Mouse (Mus musculus): Measurements from ENCODE around the gene Naa38.

Naa38 gene

GRCm38 (mm10) chr11:69400083-69400850 is 5.0 kb downstream of the Naa38 start:
- in situ Hi-C loops (cut with MboI, MseI) = loop anchor here (5.0 to 25.0 kb wide), 4 partner anchors 117 to 1262 kb away; partner anchors contain the start of genes Acap1, Eno3, Pfn1 and Spag7

DNA sequence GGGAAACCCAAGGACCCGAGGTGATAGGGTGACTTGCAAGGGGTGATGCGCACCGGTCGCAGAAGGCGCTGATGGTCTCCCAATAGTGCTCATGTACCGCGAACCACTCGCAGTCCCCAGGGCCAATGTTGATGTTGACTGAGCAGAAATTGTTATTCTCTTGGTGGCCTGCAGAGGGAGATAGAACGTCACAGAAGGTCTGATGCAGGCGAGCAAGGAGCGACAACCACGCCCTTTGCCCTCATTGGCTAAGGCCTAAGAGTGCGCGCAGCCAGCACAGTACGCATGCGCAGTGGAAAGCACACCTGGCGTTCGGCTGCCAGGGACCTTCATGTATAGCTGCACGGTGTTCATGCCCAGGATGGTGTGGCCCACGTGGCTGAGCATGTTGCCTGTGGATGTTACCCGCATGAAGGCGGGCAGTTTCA is 5.9 kb downstream of the Naa38 start:
- in situ Hi-C loops (cut with MboI, MseI) = loop anchor here (5.0 to 25.0 kb wide), 4 partner anchors 116 to 1261 kb away; partner anchors contain the start of genes Acap1, Eno3, Pfn1 and Spag7

DNA sequence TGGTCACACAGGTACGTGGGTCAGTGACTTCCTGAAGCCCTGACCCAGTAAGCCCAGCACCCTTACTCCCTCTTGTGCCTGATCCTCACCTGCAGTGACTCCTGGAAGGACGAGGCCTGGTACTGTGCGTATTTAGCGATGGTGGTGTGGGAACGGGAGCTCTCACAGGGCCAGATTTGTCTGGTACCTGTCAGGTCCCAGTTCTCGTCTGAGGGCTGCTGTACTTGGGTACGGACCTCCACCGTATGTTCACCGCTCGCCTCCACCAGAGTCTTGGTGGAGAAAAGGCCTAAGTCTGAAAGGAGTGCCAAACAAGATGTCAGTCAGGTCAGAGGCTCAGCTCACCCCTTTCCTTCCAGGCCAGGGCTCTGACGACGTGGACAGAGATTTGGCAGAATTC is 6.7 kb downstream of the Naa38 start:
- in situ Hi-C loops (cut with MboI, MseI) = loop anchor here (5.0 to 25.0 kb wide), 4 partner anchors 115 to 1260 kb away; partner anchors contain the start of genes Acap1, Eno3, Pfn1 and Spag7

- in situ Hi-C loops (cut with MboI, MseI) = loop anchor here (5.0 to 25.0 kb wide), 4 partner anchors 113 to 1258 kb away; partner anchors contain the start of genes Acap1, Eno3, Pfn1 and Spag7
These were observed 8.7 kb downstream of the Naa38 start for GRCm38 (mm10) chr11:69403691-69404594.

GRCm38 (mm10) chr11:69404595-69405396 is 9.5 kb downstream of the Naa38 start:
- in situ Hi-C loops (cut with MboI, MseI) = loop anchor here (5.0 to 25.0 kb wide), 4 partner anchors 113 to 1258 kb away; partner anchors contain the start of genes Acap1, Eno3, Pfn1 and Spag7

- in situ Hi-C loops (cut with MboI, MseI) = loop anchor here (10.0 to 25.0 kb wide), 3 partner anchors 489 to 1257 kb away; partner anchors contain the start of genes Acap1, Eno3, Pfn1 and Spag7
These were observed 10.3 kb downstream of the Naa38 start for GRCm38 (mm10) chr11:69405397-69406200.

- in situ Hi-C loops (cut with MboI, MseI) = loop anchor here (10.0 to 25.0 kb wide), 3 partner anchors 489 to 1256 kb away; partner anchors contain the start of genes Acap1, Eno3, Pfn1 and Spag7
These were observed 11.0 kb downstream of the Naa38 start for GRCm38 (mm10) chr11:69406282-69406681.

DNA sequence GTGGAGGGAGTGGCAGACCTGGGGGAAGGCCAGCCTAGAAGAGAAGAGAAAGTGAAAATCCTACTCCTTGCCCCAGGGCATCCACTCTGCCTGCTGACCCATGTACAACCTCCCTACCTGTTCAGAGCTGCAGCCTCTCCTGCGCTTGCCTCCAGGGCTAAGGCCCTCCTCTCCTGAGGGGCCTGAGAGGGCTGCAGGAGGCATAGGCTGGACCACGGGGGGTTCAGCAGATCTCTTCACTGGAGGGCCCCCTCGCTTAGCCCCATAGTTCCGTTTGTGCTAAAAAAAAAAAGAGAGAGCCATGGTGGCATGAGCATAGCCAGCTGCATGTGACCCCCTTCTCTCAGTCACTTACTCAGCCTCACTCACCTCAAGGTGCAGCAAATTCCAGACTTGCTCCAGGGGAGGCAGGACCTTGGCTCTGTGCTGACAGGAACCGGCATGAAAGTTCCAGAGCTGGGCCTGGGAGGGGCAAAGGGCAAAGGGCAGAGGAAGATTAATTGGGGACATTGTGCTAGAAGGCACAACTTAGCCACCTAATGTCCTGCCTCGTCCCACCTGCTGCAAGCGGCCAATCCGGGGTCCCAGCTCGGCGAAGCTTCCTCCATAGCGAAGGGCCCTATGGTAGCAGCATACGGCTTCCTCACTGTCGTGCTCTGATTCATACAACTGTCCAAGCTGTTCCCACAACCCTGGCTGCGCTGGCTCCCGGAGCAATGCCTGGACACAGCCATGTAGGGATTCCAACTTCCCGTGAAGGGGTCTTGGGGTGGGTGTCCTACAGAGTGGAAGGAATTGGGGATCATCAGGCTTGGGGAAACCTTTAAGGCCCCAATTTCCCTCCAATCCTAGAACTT is 11.8 kb downstream of the Naa38 start:
- in situ Hi-C loops (cut with MboI, MseI) = loop anchor here (10.0 to 25.0 kb wide), 3 partner anchors 488 to 1255 kb away; partner anchors contain the start of genes Acap1, Eno3, Pfn1 and Spag7

DNA sequence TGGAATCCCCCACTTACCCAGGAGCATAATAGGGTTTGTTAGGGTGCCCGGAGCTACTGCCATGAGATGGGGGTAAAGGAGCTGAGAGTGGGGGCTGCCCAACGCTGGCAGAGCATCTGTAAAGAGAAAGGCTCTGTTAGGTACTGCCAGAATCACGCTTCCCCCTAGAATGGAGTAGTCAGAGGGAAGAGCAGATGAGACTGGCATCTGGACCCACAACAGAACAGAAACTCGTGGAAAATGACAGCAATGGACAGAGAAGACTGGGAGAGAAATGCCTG is 12.4 kb downstream of the Naa38 start:
- in situ Hi-C loops (cut with MboI, MseI) = loop anchor here (10.0 to 25.0 kb wide), 3 partner anchors 487 to 1255 kb away; partner anchors contain the start of genes Acap1, Eno3, Pfn1 and Spag7

DNA sequence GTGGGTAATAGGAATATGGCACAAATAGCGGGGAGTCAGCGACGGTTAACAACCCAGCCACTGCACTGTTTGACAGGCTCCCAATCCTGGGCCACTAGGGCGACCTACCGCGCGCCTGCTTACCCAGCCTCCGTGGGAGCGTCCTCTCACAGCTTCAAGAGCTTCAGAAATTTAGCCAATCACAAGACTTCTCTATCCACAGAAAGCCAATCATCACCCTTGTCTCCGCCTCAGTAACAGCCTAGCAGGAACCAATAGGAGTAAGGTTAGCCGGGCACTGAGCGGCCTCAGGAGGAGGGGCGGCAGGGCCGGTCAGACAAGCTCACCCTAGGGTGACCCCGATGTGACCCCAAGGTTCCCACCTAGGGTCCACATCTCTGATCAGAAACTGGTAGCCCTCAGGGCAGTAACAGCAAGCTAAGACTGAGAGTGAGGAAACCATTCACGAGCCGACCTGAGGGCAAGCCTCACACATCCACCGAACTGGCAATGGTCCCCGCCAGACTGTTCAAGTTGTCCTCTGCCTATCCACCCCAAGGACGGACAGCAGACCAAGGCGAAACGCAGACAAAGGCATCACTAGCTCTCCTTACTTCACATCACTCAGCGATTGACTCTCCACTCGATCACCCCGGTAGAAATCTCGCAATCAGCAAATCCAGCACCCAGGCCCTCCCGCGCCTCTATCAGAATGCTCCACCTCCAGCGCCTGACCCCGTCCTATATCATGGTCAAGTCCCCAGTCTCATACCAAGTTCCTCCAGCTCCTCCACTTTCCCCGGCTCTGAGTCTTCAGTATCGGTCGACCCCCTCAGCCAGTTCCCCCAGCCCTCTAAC is 13.5 kb downstream of the Naa38 start:
- in situ Hi-C loops (cut with MboI, MseI) = loop anchor here (10.0 to 25.0 kb wide), 3 partner anchors 486 to 1254 kb away; partner anchors contain the start of genes Acap1, Eno3, Pfn1 and Spag7

GRCm38 (mm10) chr11:69409378-69410044 is 14.2 kb downstream of the Naa38 start:
- in situ Hi-C loops (cut with MboI, MseI) = loop anchor here (5.0 to 25.0 kb wide), 4 partner anchors 485 to 1253 kb away; partner anchors contain the start of genes Acap1, Eno3, Pfn1 and Spag7

GRCm38 (mm10) chr11:69410045-69410309 is 14.7 kb downstream of the Naa38 start:
- in situ Hi-C loops (cut with MboI, MseI) = loop anchor here (5.0 to 25.0 kb wide), 3 partner anchors 612 to 1252 kb away; partner anchors contain the start of genes Eno3, Pfn1 and Spag7

- in situ Hi-C loops (cut with MboI, MseI) = loop anchor here (5.0 to 25.0 kb wide), 3 partner anchors 612 to 1252 kb away; partner anchors contain the start of genes Eno3, Pfn1 and Spag7
These were observed 15.2 kb downstream of the Naa38 start for GRCm38 (mm10) chr11:69410310-69411072.

- in situ Hi-C loops (cut with MboI, MseI) = loop anchor here (5.0 to 25.0 kb wide), 3 partner anchors 611 to 1251 kb away; partner anchors contain the start of genes Eno3, Pfn1 and Spag7
These were observed 15.8 kb downstream of the Naa38 start for GRCm38 (mm10) chr11:69411073-69411535.

DNA sequence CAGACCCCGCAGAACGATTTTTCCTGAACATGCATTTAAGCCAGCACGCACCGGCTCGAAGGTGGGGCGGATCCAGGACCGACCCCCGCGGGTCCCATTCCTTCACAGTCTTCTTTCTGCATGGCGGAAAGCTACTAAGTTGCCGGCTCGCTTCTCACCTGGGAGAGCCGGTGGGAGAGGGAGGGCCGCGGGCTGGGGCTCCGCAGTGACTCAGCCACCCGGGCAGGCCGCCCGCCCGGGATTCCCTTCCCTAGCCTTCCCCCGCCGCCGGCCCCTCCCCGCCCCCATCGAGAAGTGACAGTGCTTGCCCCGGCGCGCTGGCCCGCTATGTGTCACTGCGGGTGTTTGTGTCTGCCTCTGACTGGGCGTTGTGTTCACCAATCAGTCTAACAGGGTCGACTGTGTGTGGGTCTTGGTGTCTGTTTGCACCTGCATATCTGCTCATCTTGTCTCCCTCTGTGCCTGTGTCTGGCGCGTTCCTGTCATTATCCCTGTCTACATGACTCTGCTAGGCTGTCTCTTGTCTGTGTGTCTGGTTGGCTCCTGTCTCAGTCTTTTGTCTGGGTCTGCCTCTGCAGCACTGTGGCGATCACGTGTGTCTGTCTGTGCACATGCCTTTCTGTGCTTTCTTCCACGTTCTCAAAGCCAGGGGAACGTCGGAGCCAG is 16.4 kb downstream of the Naa38 start:
- in situ Hi-C loops (cut with MboI, MseI) = loop anchor here (5.0 to 25.0 kb wide), 3 partner anchors 611 to 1251 kb away; partner anchors contain the start of genes Eno3, Pfn1 and Spag7

Measured in regulatory T cell (primary cell).